Mouse (Mus musculus): Measurements from ENCODE around the gene Efcab9.

GRCm38 (mm10) chr11:32516916-32517712 lies 14.8 kb downstream of the Efcab9 start:
- TF ChIP-seq POLR2A (IDR thresholded peaks at IDR 0.05; ENCODE audit: borderline replicate concordance, low read depth, low read length) (no peak), CTCF (IDR thresholded peaks at IDR 0.05; ENCODE audit: low read depth, low read length) (no peak)
